Mouse (Mus musculus): ENCODE measurements at regions not wholly inside any gene's neighbourhood (a gene's known extent, or its start where the extent isn't known, plus 50 kb on each side); places are given as distances from the start of the nearest gene placed in this dataset.

DNA sequence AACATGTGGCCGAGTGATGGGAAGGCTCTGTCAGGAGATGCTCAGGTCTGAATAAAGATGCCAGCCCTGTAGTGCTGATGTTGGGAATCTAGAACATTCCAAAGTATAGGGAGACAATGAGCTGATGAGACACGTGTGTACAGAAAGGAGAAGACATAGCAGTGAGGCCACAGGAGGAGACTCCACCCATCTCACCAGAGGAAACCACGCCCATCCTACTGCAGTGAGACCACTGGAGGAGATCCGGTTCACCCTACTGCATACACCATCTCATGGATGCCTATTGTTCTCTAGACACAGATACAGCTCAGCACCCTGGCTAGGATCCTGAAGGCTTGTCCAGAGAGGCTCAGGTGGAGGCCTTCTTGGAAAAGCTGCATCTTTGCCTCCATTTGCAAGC is 120.6 kb upstream of the Runx1 start:
- TF ChIP-seq CTCF (conservative IDR thresholded peaks at IDR 0.05; ENCODE audit: low read length) (no peak), NANOG (IDR thresholded peaks at IDR 0.05; ENCODE audit: borderline replicate concordance, low read length) (no peak), POU5F1 (IDR thresholded peaks at IDR 0.05; ENCODE audit: borderline replicate concordance, low read length) (no peak)

Data from E14TG2a.4 (cell line).